Mouse (Mus musculus) ES-Bruce4 (cell line): Measurements from ENCODE around the gene Myh10. TPM values are rescaled to one million over a fixed set of nuclear protein-coding genes. Genes with fewer than 3 reads are reported as not detected.

ENCODE experiments used
- H3K27ac ChIP-seq: 2 replicates; pipeline ENCODE4 v1.5.1; 2012; ENCODE audit warnings: low read length, inconsistent platforms; ENCODE audit not compliant: insufficient read depth
- H3K27me3 ChIP-seq: 2 replicates; pipeline ENCODE4 v1.6.1; 2012; ENCODE audit warnings: mild to moderate bottlenecking, low read length, inconsistent platforms; ENCODE audit not compliant: control insufficient read depth, poor library complexity, insufficient read depth, severe bottlenecking
- H3K36me3 ChIP-seq: 2 replicates; pipeline ENCODE4 v1.6.1; 2012; ENCODE audit warnings: inconsistent platforms, mild to moderate bottlenecking, low read length, moderate library complexity; ENCODE audit not compliant: control insufficient read depth, poor library complexity, insufficient read depth, severe bottlenecking
- H3K4me1 ChIP-seq: one replicate; pipeline ENCODE4 v1.8.1; 2011; ENCODE audit warnings: low read length; ENCODE audit not compliant: control insufficient read depth, insufficient read depth
- H3K4me3 ChIP-seq: 2 replicates; pipeline ENCODE4 v1.5.1; 2011; ENCODE audit warnings: low read depth, mild to moderate bottlenecking, low read length
- H3K9ac ChIP-seq: 2 replicates; pipeline ENCODE4 v1.6.1; 2012; ENCODE audit warnings: low read depth, mild to moderate bottlenecking, inconsistent platforms; ENCODE audit not compliant: poor library complexity, severe bottlenecking
- H3K9me3 ChIP-seq: replicated peaks from 2 replicates; pipeline ENCODE4 v1.6.1; 2012; ENCODE audit warnings: mild to moderate bottlenecking, low read length, inconsistent platforms; ENCODE audit not compliant: control insufficient read depth, poor library complexity, insufficient read depth, severe bottlenecking
- CTCF ChIP-seq: IDR thresholded peaks from one replicate; pipeline ENCODE4 v1.8.1; 2011; ENCODE audit warnings: low read depth, low read length
- EP300 ChIP-seq: IDR thresholded peaks from 2 replicates; pipeline ENCODE4 v1.6.1; 2011; ENCODE audit warnings: low read depth, low read length; ENCODE audit not compliant: insufficient read depth
- POLR2A ChIP-seq: IDR thresholded peaks from one replicate; pipeline ENCODE4 v1.8.1; 2011; ENCODE audit warnings: low read length; ENCODE audit not compliant: insufficient read depth
- polyA plus RNA-seq: library from polyadenylated mRNA; stranded (reverse); fragments of >200 nt; gene quantifications from 2 replicates; pipeline ENCODE4 v1.2.4, GENCODE M21; 2011; ENCODE audit warnings: low read depth; ENCODE audit not compliant: missing spikeins, insufficient read depth, insufficient read length

Myh10 gene
- polyA plus RNA-seq, 1 experiment = 157 TPM

DNA sequence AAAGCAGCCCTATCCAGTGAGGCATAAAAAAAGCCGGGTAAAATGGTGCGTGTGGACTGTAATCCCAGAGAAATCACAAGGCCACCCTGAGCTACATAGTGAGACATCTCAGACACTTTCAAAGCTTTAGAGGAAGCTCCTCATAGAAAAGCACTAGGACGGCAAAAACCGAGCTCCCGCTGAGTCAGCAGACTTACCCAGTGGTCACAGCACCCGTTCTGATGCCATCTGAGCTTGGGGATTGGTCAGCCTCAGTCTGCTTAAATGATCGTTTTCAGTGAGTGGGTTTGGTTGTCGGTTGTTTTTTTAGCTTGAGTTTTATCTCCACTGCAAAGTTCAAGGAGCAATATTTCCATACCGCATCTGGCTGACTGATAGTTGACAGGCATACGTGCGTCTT is 86.6 kb downstream of the Myh10 start:
- H3K9me3 ChIP-seq = no peaks in the 10 kb centered on the region
- H3K9ac ChIP-seq = no peak overlapping the region
- H3K27me3 ChIP-seq = no peaks in the 10 kb centered on the region
- no peak overlapping the region for H3K27ac ChIP-seq
- H3K4me3 ChIP-seq = no peak overlapping the region
- TF ChIP-seq EP300 (no peak), CTCF (no peak), POLR2A (no peak)
- peaks cover 3% of the 10 kb centered on the region; the same call in 1 of the 2 replicates for H3K36me3 ChIP-seq
- H3K4me1 ChIP-seq = no peaks in the 10 kb centered on the region

DNA sequence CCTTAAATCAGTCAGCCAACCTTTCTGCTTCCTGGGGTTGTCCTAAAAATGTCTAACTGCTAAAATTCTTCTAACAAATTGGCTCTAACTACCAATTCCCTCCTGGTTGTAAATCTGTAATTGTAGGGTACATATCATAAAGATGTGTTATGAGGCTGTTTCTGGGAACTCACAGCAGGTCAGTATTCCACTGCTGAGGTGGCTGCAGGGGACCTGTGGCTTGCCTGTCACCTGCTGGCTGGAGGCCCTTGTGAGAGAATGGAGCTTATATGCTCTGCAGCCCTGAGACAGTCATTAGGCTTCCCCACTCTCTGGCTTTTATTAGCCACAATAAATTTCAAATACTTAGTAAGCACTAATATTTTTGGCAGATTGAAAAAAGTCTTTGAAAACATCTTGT is 87.5 kb downstream of the Myh10 start:
- no peak overlapping the region for H3K9ac ChIP-seq
- no peaks in the 10 kb centered on the region for H3K27me3 ChIP-seq
- H3K36me3 ChIP-seq = peaks cover 2% of the 10 kb centered on the region; the same call in 1 of the 2 replicates
- no peak for TF ChIP-seq CTCF
- TF ChIP-seq EP300 = no peak
- no peak for TF ChIP-seq POLR2A
- H3K4me1 ChIP-seq = no peaks in the 10 kb centered on the region
- H3K27ac ChIP-seq = no peak overlapping the region
- H3K9me3 ChIP-seq = no peaks in the 10 kb centered on the region
- H3K4me3 ChIP-seq = no peak overlapping the region

DNA sequence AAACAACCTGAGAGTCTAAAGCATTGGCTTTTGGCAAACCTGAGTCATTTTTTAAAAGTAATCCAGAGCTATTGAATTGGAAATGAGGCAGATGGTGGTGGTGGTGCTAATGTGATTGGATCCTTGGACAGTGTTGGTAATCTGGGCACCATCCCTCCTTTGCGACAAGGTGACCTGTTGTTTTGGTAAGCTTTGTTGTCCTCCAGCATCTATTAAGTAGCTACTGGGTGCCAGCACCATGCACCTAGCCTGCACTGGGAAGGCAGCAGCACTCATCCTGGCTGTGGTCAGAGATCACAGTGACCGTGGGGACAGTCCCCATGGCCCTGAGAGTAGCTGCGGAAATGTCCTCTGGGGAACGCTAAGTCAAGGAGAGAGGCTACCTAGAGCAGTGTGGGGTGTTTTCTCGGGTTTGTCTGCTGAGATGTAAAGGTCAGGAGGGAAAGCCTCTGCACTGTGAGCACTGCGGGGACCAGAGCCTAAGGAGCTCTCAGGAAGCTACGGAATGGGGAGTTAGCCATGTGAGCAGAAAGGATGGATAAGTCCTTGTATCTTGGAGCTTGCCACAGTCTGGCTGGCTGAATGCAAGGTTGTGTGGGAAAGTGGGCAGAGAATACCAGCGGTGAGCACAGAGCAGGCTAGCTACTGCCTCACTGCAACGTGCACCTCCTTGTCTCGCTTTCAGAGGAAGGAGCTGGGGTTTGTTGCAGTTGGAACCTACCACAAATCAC is 88.5 kb downstream of the Myh10 start:
- no peak overlapping the region for H3K4me3 ChIP-seq
- no peaks in the 10 kb centered on the region for H3K4me1 ChIP-seq
- H3K27me3 ChIP-seq = no peaks in the 10 kb centered on the region
- peaks cover 8% of the 10 kb centered on the region for H3K36me3 ChIP-seq
- H3K27ac ChIP-seq = no peak overlapping the region
- TF ChIP-seq CTCF = no peak
- no peak for TF ChIP-seq EP300
- no peak for TF ChIP-seq POLR2A
- H3K9me3 ChIP-seq = no peaks in the 10 kb centered on the region
- no peak overlapping the region for H3K9ac ChIP-seq

DNA sequence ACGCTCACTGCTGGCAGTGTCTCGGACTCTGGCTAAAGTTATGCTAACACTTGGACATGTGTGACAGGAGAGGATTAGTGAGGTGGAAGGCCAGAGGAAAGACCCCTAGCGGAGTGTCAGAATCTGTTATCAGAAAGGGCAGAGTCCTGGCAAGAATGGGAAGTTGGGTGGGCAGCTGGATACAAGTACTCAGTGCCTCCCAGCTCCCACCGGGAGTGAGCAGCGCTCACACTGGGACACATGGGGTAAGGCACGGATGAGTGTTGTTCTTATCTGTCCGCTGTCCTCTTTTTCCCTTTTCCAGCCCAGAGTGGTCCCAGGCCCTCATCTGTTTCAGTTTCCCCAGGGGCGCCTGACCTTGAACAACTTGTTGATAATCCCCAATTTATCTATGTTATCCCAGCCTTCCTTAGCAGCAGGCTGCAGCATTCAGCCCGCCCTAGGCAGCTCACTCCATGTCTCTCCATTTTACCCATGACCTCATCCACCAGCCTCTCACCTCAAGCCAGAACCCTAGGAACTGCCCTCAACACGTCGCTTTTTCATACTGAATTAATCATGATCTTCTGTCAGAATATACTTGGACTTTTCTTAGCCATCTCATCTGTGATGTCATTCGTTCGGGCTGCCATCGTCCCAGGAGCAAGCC is 89.2 kb downstream of the Myh10 start:
- no peaks in the 10 kb centered on the region for H3K4me1 ChIP-seq
- H3K4me3 ChIP-seq = no peak overlapping the region
- no peaks in the 10 kb centered on the region for H3K27me3 ChIP-seq
- H3K9ac ChIP-seq = no peak overlapping the region
- no peaks in the 10 kb centered on the region for H3K9me3 ChIP-seq
- peaks cover 8% of the 10 kb centered on the region for H3K36me3 ChIP-seq
- TF ChIP-seq POLR2A = no peak
- no peak for TF ChIP-seq CTCF
- TF ChIP-seq EP300 = no peak
- no peak overlapping the region for H3K27ac ChIP-seq

DNA sequence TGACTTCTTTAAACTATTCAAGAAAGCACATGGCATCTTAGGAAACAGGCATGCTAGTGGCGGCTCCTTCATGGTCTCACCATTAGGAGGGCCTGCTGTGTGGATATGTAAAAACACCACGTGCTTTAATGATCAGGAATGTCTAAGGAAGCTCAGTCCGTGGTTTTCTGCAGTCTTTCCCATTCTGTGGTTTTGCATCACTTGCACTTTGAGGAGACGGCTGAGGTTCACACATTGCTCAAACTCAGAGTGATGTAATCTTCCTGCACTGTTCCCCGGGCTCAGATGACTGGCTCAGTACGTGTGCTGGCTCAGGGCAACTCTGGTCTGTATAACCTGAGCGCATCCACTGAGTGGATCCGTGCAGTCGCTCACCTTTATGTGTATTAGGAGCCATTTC is 91.0 kb downstream of the Myh10 start:
- Histone ChIP-seq H3K4me3 (no peak overlapping the region), H3K4me1 (no peaks in the 10 kb centered on the region), H3K36me3 (peaks cover 11% of the 10 kb centered on the region), H3K27ac (no peak overlapping the region), H3K27me3 (no peaks in the 10 kb centered on the region), H3K9me3 (no peaks in the 10 kb centered on the region), H3K9ac (no peak overlapping the region)
- no peak for TF ChIP-seq CTCF
- no peak for TF ChIP-seq EP300
- TF ChIP-seq POLR2A = no peak

DNA sequence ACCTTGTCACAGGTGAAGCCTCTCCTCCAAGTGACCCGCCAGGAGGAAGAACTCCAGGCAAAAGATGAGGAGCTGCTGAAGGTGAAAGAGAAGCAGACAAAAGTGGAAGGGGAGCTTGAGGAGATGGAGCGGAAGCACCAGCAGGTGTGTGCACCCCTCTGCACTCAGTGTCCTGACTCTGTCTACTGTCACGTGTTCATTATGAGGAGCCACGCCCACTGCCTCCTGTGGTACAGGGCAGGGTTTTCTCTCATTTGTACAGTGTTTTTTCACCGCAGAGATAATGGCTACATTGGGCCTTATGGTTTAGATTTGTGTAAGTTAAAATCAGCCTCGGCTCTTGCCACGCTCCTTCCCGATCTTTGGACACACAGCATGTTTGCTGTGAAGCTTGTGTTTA is 94.5 kb downstream of the Myh10 start:
- H3K27ac ChIP-seq = no peak overlapping the region
- no peaks in the 10 kb centered on the region for H3K27me3 ChIP-seq
- TF ChIP-seq CTCF (no peak), EP300 (no peak), POLR2A (no peak)
- no peaks in the 10 kb centered on the region for H3K9me3 ChIP-seq
- H3K9ac ChIP-seq = no peak overlapping the region
- no peaks in the 10 kb centered on the region for H3K4me1 ChIP-seq
- H3K36me3 ChIP-seq = peaks cover 25% of the 10 kb centered on the region
- H3K4me3 ChIP-seq = peak overlapping the region; percentile 24
